Mouse (Mus musculus) neural tube, postnatal 0 days (tissue): ENCODE results near the gene Edem1. TPM values are rescaled to one million over a fixed set of nuclear protein-coding genes. Genes with fewer than 3 reads are reported as not detected.

ENCODE experiments used
- polyA plus RNA-seq: library from polyadenylated mRNA; unstranded; fragments of >200 nt; fragmentation: Nextera tagmentation; extraction: Ambion mirVana; gene quantifications from 2 replicates; pipeline ENCODE4 v1.2.1, GENCODE M21; 2015

Edem1 gene
- polyA plus RNA-seq: 5.0 and 5.3 TPM in 2 replicates

GRCm38 (mm10) chr6:108828234-108828868, at the start of gene Edem1:
Edem1 (plus strand) TSS chr6:108828641.

GRCm38 (mm10) chr6:108782526-108783183, 45.8 kb upstream of the Edem1 start, which contains the start of gene Arl8b:
Arl8b (plus strand) TSS chr6:108783099.

Other genes starting within 250 kb of the Edem1 start
- gene Bhlhe40, start 168.0 kb upstream of the Edem1 start, polyA plus RNA-seq: 6.1 and 9.2 TPM in 2 replicates
- 98.1 and 103 TPM in 2 replicates for gene Arl8b, start 45.5 kb upstream of the Edem1 start, polyA plus RNA-seq